Mouse (Mus musculus) cerebellum, adult 11-12 months (tissue): ENCODE data around the gene Map4k5.
A peak's percentile ranks its signal among the peaks of the same experiment; 100 is the strongest.

ENCODE experiments used
- DNase-seq: peaks from one replicate; pipeline ENCODE4 v3.0.0; 2022

Gene Map4k5

GRCm38 (mm10) chr12:69838376-69838775 lies 54.6 kb downstream of the Map4k5 start:
- DNase-seq, result no peak

GRCm38 (mm10) chr12:69833982-69834604 lies 58.9 kb downstream of the Map4k5 start:
- DNase-seq, result no peak

DNA sequence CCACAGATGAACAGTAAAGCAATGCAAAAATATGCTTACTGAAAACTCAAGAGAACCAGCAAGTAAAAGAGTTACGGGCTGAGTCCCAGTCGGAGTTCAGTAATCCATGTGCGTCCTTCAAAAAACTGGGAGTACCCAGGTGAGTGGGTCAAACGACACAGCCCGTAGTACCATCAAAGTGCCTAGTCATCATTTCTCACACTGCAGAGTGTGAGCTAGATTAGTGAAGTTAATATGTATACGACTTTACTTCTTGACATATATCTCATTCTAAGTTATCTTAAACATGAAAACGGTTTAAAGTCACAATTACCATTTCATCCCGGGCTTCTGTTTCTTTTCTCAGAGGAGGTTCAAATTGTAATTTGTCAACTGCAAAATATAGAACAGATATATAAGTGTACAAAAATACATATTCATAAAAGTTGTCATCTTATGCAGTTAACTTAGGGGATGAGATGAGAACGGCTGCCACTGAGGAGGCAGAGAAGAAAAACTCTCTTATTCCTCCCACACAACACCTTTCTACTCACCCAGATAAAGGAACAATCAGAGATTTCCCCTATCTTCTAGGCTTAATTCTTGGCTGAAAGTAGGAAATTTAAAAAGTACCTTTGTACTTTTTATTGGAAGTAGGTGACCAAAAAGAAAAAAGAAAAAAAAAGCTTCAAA lies 61.6 kb downstream of the Map4k5 start:
- no peak for DNase-seq

- DNase-seq, result no peak
Measured at GRCm38 (mm10) chr12:69828214-69828613, 64.8 kb downstream of the Map4k5 start.

- DNase-seq, result no peak
Measured at GRCm38 (mm10) chr12:69824881-69825597, 68.0 kb downstream of the Map4k5 start.

GRCm38 (mm10) chr12:69814272-69814671 lies 78.7 kb downstream of the Map4k5 start:
- no peak for DNase-seq

- DNase-seq, result peak; percentile 27
Measured at GRCm38 (mm10) chr12:69813596-69813995, 79.4 kb downstream of the Map4k5 start.

DNA sequence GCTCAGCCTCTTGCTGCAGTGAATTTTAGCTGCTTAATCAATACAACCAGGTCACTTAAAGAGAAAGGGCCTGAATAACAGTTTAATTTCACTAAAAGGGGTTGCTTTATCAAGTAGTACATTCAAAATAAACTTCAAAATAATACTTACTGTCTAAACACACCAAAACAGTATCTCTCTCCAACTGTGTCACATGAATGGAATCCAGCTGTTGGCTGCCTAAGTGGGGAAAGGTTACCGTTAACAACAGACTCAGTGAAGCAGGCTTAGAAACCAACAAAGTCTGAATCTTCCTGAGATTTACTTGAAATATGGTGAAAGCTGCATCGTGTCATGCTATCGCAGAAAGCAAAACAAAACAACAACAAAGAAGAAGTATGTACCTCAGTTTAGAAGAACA lies 80.0 kb downstream of the Map4k5 start:
- no peak for DNase-seq

- no peak for DNase-seq
Measured at GRCm38 (mm10) chr12:69811976-69812375, 81.0 kb downstream of the Map4k5 start.

DNA sequence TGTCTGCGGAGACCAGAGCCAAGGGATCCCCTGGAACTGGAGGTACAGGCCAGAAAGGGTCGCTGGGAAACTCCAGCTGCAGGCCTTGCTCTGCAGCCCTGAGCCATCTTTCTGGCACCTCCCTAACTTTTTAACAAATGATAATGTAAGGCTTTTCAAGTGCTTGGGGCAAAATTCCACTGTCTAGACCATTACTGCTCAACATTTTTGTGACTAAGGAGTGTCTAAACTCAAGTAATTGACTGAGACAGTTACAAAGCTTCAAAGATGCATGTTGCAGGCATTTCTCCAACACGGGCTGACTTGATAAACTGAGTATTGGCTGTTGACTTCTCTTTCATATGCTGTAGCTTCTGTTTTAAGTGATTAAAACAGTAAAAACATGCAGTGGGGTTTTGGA lies 83.6 kb downstream of the Map4k5 start:
- DNase-seq, result no peak

DNA sequence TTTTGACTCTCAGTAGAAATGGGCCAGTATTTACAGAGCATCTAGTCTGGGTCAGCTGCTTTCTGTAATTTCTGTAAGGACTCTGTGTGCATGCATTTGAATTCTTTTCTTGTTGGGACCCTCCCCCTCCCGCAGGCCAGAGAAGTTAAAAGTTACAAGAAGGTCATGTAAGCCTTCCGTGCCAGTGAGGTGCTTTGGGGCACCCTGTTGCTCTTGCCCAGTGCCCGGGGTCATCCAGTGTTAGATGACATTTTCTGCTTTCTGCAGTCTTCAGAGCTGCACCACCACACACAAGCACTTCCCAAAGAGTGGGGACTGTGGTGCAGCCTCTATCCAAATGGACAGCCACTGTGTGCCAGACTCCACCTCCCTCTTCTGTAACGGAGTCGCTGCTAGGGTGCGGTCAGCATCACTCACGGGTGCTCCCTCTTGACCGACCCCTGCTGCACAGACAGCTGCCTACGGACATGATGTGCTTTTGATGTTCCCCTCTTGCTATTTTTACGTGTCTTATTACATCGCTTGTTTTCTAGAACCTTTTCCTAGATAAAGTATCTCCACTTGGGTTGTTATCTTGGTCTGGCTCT lies 85.5 kb downstream of the Map4k5 start:
- DNase-seq, result no peak

DNA sequence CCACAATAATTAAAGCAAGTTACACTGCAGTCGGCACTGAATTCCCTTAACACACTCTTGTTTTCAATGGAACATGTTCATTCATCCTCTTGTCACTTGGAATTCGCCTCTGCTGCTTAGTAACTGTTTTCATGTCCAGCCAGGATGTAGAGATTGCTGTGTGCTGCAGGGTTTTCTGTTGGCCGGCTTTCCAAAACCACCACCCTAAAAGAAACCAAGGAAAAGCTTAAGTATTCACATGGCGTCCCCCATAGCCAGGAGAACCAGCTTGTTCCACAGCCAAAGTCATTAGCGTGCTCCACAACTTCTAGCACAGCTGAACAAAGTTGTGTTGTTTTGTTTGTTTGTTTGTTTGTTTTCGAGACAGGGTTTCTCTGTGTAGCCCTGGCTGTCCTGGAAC lies 87.9 kb downstream of the Map4k5 start:
- DNase-seq, result no peak

- no peak for DNase-seq
Measured at GRCm38 (mm10) chr12:69804393-69805070, 88.5 kb downstream of the Map4k5 start.

DNA sequence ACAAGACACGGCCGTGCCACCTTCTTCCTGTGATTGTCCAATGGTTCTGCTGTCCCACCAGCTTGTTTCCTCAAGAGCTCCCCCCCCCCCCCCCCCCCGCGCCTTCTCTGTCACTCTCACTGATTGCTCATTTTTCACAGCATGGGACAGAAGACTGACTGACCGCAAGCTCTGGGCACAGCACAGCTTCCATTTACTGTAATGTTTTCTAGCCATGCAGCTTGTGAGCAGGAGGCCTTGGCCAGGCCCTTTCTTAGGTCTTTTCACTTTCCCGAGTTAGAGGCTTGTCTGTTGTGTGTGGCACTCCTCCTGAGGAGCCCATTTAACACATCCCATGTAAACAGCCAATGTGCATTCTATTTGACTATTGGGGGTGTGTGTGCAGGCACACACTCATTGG lies 89.8 kb downstream of the Map4k5 start:
- no peak for DNase-seq

DNA sequence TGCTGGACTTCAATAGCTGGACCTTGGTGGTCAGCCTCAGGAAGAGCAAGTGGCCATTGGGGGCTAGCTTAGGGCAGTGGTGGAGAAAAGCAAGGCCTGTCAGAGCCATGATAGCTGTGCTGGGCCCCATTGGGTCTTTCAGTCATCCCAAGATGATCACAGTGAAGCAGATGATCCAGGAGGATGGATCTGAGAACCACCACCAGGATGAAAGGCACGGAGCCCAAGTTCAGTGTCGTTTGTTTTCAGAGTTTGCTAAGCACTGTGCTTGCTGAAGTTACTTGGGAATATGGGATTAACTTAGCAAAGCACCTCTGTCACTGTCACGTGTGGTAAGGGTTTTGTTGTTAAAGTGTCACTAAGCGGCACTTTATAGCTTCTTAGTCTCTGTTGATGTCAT lies 92.4 kb downstream of the Map4k5 start:
- DNase-seq, result no peak

- no peak for DNase-seq
Measured at GRCm38 (mm10) chr12:69796311-69796710, 96.7 kb downstream of the Map4k5 start.

DNA sequence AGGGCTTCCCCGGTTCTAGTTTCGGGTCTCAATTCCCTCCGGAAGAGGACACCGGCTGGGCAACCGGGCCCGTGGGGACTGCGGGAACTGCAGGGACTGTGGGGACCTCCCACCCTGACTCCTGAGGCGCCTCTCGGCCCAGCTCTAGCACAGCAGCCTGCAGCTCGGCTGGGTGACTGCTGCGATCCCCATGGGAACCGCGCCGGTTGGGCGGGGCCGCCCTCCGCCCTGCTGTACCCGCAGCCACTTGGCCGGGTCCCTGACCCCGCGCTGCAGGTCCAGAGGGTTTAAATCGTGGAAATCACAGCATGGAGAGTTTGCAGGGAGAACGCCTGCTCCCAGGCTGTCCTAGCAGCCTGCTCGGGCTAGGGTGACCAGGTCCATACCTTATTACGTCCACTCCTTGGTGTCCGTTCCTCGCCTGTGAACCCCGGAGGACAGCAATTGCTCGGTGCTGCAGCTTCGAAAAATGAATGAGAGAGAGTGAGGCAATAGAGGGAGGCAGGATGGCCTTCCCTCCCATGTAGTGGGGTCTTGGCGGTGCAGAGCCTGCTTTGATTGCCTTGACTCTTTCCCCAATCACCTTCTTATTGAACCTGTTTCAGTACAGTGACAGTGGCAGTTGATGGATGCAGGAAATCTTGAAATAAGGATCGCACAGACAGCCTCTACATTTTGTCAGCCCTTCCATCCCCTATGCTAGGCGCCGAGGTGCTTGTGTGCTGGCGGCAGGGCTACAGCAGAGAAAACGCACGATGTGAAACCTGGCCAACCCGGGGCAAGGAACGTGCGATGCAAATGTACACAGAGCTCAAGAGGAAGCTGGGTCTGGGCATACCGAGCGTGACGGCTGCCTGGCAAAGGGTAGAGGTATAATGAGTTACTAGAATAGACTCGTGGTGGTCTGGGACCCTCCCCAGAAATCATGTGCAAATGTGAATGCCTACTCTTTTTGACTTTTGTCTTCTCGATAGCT lies 102.2 kb downstream of the Map4k5 start, which contains the start of gene Cdkl1:
Gene Cdkl1, minus strand, starts transcription at position 738 of the 976 bp plus-strand sequence.
- peak; percentile 77 for DNase-seq

- peak; percentile 61 for DNase-seq
Measured at GRCm38 (mm10) chr12:69789766-69790529, 103.1 kb downstream of the Map4k5 start.

GRCm38 (mm10) chr12:69788380-69788779 lies 104.6 kb downstream of the Map4k5 start:
- DNase-seq, result peak; percentile 20

GRCm38 (mm10) chr12:69785471-69785870 lies 107.5 kb downstream of the Map4k5 start:
- no peak for DNase-seq
